Mouse (Mus musculus) small intestine, adult 2 months (tissue): ENCODE measurements around the gene Hpgd.
"Not testable (repeated sequence)": the region's sequence is repeated elsewhere in the genome, so short reads cannot be mapped to it uniquely, and the experiment has no call there.

Source experiments
- CTCF ChIP-seq: fragments of 200-500 bp; IDR thresholded peaks from 2 replicates; pipeline ENCODE4 v1.5.1; 2012; ENCODE audit warnings: low read depth, mild to moderate bottlenecking, control low read depth, inconsistent platforms, low read length, moderate library complexity, mixed read lengths; ENCODE audit not compliant: insufficient replicate concordance, insufficient read length; ENCODE audit errors: extremely low read depth
- POLR2A ChIP-seq: fragments of 200-500 bp; IDR thresholded peaks from 2 replicates; pipeline ENCODE4 v1.6.1; 2012; ENCODE audit warnings: low read depth, mild to moderate bottlenecking, control low read depth, inconsistent platforms, low read length, moderate library complexity

- not testable (repeated sequence) for TF ChIP-seq CTCF, POLR2A
These were observed 42.7 kb upstream of the Hpgd start for GRCm38 (mm10) chr8:56251728-56252127.
